Mouse (Mus musculus): Measurements from ENCODE around the gene A630001G21Rik.

DNA sequence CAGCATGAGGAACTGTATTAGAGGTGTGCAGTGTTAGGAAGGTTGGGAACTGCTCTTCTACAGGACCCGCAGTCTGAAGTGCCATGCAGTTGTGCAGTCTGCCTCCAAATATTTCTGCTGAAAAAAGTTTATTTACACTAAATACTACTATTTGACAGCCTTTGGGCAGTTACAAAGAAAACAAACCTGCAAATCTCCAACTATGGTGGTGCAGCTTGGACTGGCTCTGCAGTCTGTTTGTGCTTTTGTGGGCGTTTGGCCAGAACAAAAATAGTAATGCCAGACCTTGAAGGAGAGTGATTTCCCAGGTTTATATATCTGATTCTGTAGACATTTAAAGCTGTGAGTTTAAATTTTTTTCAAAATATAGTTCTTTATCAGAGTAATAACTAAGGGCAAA is 31.9 kb upstream of the A630001G21Rik start:
- TF ChIP-seq POLR2A (IDR thresholded peaks at IDR 0.05; ENCODE audit: control insufficient read depth, low read depth, low read length) (no peak), CTCF (IDR thresholded peaks at IDR 0.05; ENCODE audit: control insufficient read depth, insufficient read depth, insufficient replicate concordance, low read depth, low read length) (no peak)
